13 mouse cellular contexts compared by ENCODE assay signal in the genomic region with DNA sequence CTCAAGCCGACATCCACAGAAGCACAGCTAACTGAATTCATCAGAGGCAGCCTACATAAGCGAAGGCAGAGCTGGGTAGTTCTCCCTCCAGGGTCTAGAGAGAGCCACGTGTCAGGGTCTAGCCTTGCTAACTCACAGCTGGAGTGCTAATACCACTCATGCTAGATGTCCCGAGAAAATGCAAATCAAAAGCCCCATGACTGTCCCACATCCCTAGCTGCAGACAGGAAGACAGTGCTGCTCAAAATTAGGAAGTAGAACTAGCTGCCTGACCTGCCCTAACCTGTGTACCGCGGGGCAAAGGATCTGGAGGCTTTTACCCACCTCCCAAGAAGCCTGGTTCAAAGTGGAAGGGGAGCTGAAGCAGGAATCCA. TPM values are rescaled to one million over a fixed set of nuclear protein-coding genes. Genes with fewer than 3 reads are reported as not detected.
A peak's percentile ranks its signal among the peaks of the same experiment; 100 is the strongest.
DNase-seq lines count a peak whose midpoint lies in the region; ATAC-seq and TF ChIP-seq lines count a peak whose summit lies in the region.
"Had no signal": no experiment of that assay in that cellular context is flagged by ENCODE, and none has a peak within 500 bp of the region (broad histone marks: within the 10 kb centered on the region; RNA-seq: fewer than 3 reads in every experiment).

No protein-coding gene starts in this region.

- no peak overlapping the region for H3K9ac ChIP-seq in kidney, embryonic 16.5 days (replicated peaks; ENCODE audit: low read length)
- no peak overlapping the region for H3K9ac ChIP-seq in stomach, embryonic 16.5 days (ENCODE audit: low read length)

- ATAC-seq in kidney, embryonic 16.5 days (ENCODE audit: low FRiP score, low TSS enrichment), result no peak
- no peak for ATAC-seq in stomach, embryonic 16.5 days (ENCODE audit: insufficient read depth, low FRiP score)

- intact Hi-C loops in gastrocnemius, adult 2 months (cut with DNase I), result no loop called here

- no peak for TF ChIP-seq CTCF in gastrocnemius, adult 2 months (IDR thresholded peaks at IDR 0.05)
- no peak for TF ChIP-seq CTCF in spleen, adult 2 months (IDR thresholded peaks at IDR 0.05; ENCODE audit: extremely low read depth, insufficient read depth, insufficient read length, insufficient replicate concordance)

- H3K4me3 ChIP-seq in gastrocnemius, adult 2 months, result no peak overlapping the region
- H3K4me3 ChIP-seq in kidney, embryonic 16.5 days (ENCODE audit: low read length), result no peak overlapping the region
- no peak overlapping the region for H3K4me3 ChIP-seq in spleen, adult 2 months (ENCODE audit: extremely low read depth, insufficient read depth, insufficient read length)
- H3K4me3 ChIP-seq in stomach, embryonic 16.5 days (replicated peaks; ENCODE audit: low read length), result no peak overlapping the region

- peaks cover 74% of the 10 kb centered on the region for H3K4me1 ChIP-seq in kidney, embryonic 16.5 days (ENCODE audit: insufficient read depth, low read length)
- H3K4me1 ChIP-seq in spleen, adult 2 months (ENCODE audit: control insufficient read depth, insufficient read depth, insufficient read length), result no peaks in the 10 kb centered on the region
- H3K4me1 ChIP-seq in stomach, embryonic 16.5 days (ENCODE audit: control insufficient read depth, insufficient read depth, low read length), result peaks cover 73% of the 10 kb centered on the region

- H3K4me2 ChIP-seq in kidney, embryonic 16.5 days (replicated peaks; ENCODE audit: low read depth, low read length), result no peak overlapping the region
- no peak overlapping the region for H3K4me2 ChIP-seq in stomach, embryonic 16.5 days (ENCODE audit: low read depth, low read length)

- H3K27me3 ChIP-seq in kidney, embryonic 16.5 days (ENCODE audit: insufficient read depth, low read length), result no peaks in the 10 kb centered on the region
- no peaks in the 10 kb centered on the region for H3K27me3 ChIP-seq in spleen, adult 2 months (ENCODE audit: control insufficient read depth, insufficient read depth, low read length)
- no peaks in the 10 kb centered on the region for H3K27me3 ChIP-seq in stomach, embryonic 16.5 days (ENCODE audit: control insufficient read depth, insufficient read depth, low read length)

- peak overlapping the region; percentile 78 for H3K27ac ChIP-seq in gastrocnemius, adult 2 months
- H3K27ac ChIP-seq in kidney, embryonic 16.5 days (ENCODE audit: low read length), result peak overlapping the region; percentile 91
- H3K27ac ChIP-seq in spleen, adult 2 months (ENCODE audit: insufficient read depth, low read length), result peak overlapping the region; percentile 33; the same call in 1 of the 2 replicates
- peak overlapping the region; percentile 85 for H3K27ac ChIP-seq in stomach, embryonic 16.5 days (ENCODE audit: low read length)
- H3K27ac ChIP-seq: macrophage had no signal

- TF ChIP-seq POLR2A in spleen, adult 2 months (IDR thresholded peaks at IDR 0.05; ENCODE audit: low read depth, low read length), result no peak

- no peaks in the 10 kb centered on the region for H3K9me3 ChIP-seq in kidney, embryonic 16.5 days (ENCODE audit: low read length)
- no peaks in the 10 kb centered on the region for H3K9me3 ChIP-seq in stomach, embryonic 16.5 days (replicated peaks; ENCODE audit: control insufficient read depth, low read length)

- DNase-seq in gastrocnemius, adult 2 months, result no peak
- DNase-seq in gastrocnemius, postnatal 4 days (ENCODE audit: low spot score in 2 of 2), result no peak
- DNase-seq in kidney, postnatal 14 days, result no peak
- DNase-seq in spleen, adult 2 months (ENCODE audit: low read depth in 1 of 2, low spot score in 2 of 2), result no peak
- DNase-seq in spleen, adult 18-20 months, result no peak
- no peak for DNase-seq in urinary bladder, adult 2 months (ENCODE audit: low spot score)
- DNase-seq: cerebellum, postnatal 25 days; heart, postnatal 14 days; thymus, adult 2 months had no signal

- H3K36me3 ChIP-seq in kidney, embryonic 16.5 days (ENCODE audit: insufficient read depth, low read length), result peaks cover 13% of the 10 kb centered on the region
- H3K36me3 ChIP-seq in spleen, adult 2 months (ENCODE audit: control insufficient read depth, insufficient read depth, low read length), result no peaks in the 10 kb centered on the region
- peaks cover 3% of the 10 kb centered on the region; the same call in 1 of the 2 replicates for H3K36me3 ChIP-seq in stomach, embryonic 16.5 days (ENCODE audit: control insufficient read depth, insufficient read depth, low read length)

- 35% methylated on average over 6 of the region's 6 CpGs for WGBS in kidney, embryonic 16.5 days
- 10% methylated on average over 6 of the region's 6 CpGs for WGBS in spleen, adult 2 months
- WGBS in stomach, embryonic 16.5 days, result 45% methylated on average over 6 of the region's 6 CpGs

RNA-seq across cellular contexts. Expression of gene Sema3f, which starts 14.2 kb away (rescaled TPM):
- 1 to 10 TPM; 6.3 to 9.2 TPM for total RNA-seq in gastrocnemius, adult 2 months (2021)
- total RNA-seq in gastrocnemius, postnatal 4 days (2021), result 10 to 100 TPM; 26.4 to 27.2 TPM
- 20.9 and 25.7 TPM in 2 replicates for polyA plus RNA-seq in kidney, embryonic 16.5 days (2015; fragmentation: Nextera tagmentation; extraction: Ambion mirVana)
- polyA plus RNA-seq in spleen, adult 2 months (2012; rRNA removed), result 61.1 and 61.6 TPM in 2 replicates
- polyA plus RNA-seq in stomach, embryonic 16.5 days (2015; fragmentation: Nextera tagmentation; extraction: Ambion mirVana), result 15.1 and 16.8 TPM in 2 replicates
- polyA plus RNA-seq in urinary bladder, adult 2 months (2012; rRNA removed), result 110 and 111 TPM in 2 replicates
- polyA plus RNA-seq: macrophage had no signal

RNA-seq across cellular contexts. Expression of gene Gnat1, which starts 16.6 kb away (rescaled TPM):
- total RNA-seq in gastrocnemius, adult 2 months (2021), result not detected
- not detected for total RNA-seq in gastrocnemius, postnatal 4 days (2021)
- 2.8 and 3.0 TPM in 2 replicates for polyA plus RNA-seq in kidney, embryonic 16.5 days (2015; fragmentation: Nextera tagmentation; extraction: Ambion mirVana)
- polyA plus RNA-seq in spleen, adult 2 months (2012; rRNA removed), result not detected in 2 replicates
- polyA plus RNA-seq in stomach, embryonic 16.5 days (2015; fragmentation: Nextera tagmentation; extraction: Ambion mirVana), result 0.42 and 2.0 TPM in 2 replicates
- 0.06 TPM in 1 of 2 replicates, not detected in the other for polyA plus RNA-seq in urinary bladder, adult 2 months (2012; rRNA removed)
- total RNA-seq: gastrocnemius, adult 18-20 months; heart, postnatal 14 days had no signal
- polyA plus RNA-seq: macrophage had no signal

RNA-seq across cellular contexts. Expression of gene Slc38a3, which starts 26.8 kb away (rescaled TPM):
- total RNA-seq in gastrocnemius, adult 2 months (2021), result 10 to 100 TPM; 60.8 to 94.7 TPM
- 10 to 100 TPM; 10.6 to 11.3 TPM for total RNA-seq in gastrocnemius, postnatal 4 days (2021)
- polyA plus RNA-seq in kidney, embryonic 16.5 days (2015; fragmentation: Nextera tagmentation; extraction: Ambion mirVana), result 12.4 and 12.9 TPM in 2 replicates
- polyA plus RNA-seq in spleen, adult 2 months (2012; rRNA removed), result 10.6 and 13.9 TPM in 2 replicates
- 13.0 and 15.1 TPM in 2 replicates for polyA plus RNA-seq in stomach, embryonic 16.5 days (2015; fragmentation: Nextera tagmentation; extraction: Ambion mirVana)
- 0.44 and 0.45 TPM in 2 replicates for polyA plus RNA-seq in urinary bladder, adult 2 months (2012; rRNA removed)
- polyA plus RNA-seq: macrophage had no signal

Comparison
In these comparisons a context has a peak if more than half of its experiments do, and no peak if none do; other contexts are left out.
1. H3K27ac ChIP-seq: peak in every context shown above with its lines; median percentile 91 in kidney, embryonic 16.5 days; 85 in stomach, embryonic 16.5 days; 78 in gastrocnemius, adult 2 months; 33 in spleen, adult 2 months.